Mouse (Mus musculus) gastrocnemius, adult 8-10 months (tissue): Measurements from ENCODE around the gene Olfr98. TPM values are rescaled to one million over a fixed set of nuclear protein-coding genes. Genes with fewer than 3 reads are reported as not detected.

Experiments
- total RNA-seq, 4 experiments: library from RNA; stranded (reverse); gene quantifications; 2 replicates each; pipeline ENCODE4 v1.2.4; 2022

Gene Olfr98
- total RNA-seq, 4 experiments from 2014 or later = not detected

Other genes starting within 250 kb of the Olfr98 start
- gene Mog, start 240.4 kb downstream of the Olfr98 start, total RNA-seq = not detected
- gene Gabbr1, start 217.8 kb downstream of the Olfr98 start, total RNA-seq = 1 to 10 TPM; 3.1 to 6.8 (median 6.4) TPM
- not detected for gene Olfr90, start 175.2 kb downstream of the Olfr98 start, total RNA-seq
- gene Olfr91, start 165.5 kb downstream of the Olfr98 start, total RNA-seq = not detected
- gene Olfr92, start 143.7 kb downstream of the Olfr98 start, total RNA-seq = not detected
- not detected for gene Olfr93, start 102.3 kb downstream of the Olfr98 start, total RNA-seq
- gene Ubd, start 69.9 kb downstream of the Olfr98 start, total RNA-seq = not detected
- gene Olfr94, start 62.8 kb downstream of the Olfr98 start, total RNA-seq = not detected
- not detected for gene Olfr95, start 50.6 kb downstream of the Olfr98 start, total RNA-seq
- not detected for gene Olfr96, start 43.6 kb downstream of the Olfr98 start, total RNA-seq
- gene Olfr97, start 26.4 kb downstream of the Olfr98 start, total RNA-seq = not detected
- 1 to 10 TPM in 2 of 4 experiments, under 1 TPM in 2; 0.36 to 1.6 (median 0.90) TPM for gene H2-M3, start 6.5 kb upstream of the Olfr98 start, total RNA-seq
- not detected for gene Olfr99, start 19.7 kb upstream of the Olfr98 start, total RNA-seq
- not detected for gene Olfr101, start 40.6 kb upstream of the Olfr98 start, total RNA-seq
- not detected for gene Olfr102, start 53.3 kb upstream of the Olfr98 start, total RNA-seq
- not detected for gene Olfr103, start 75.9 kb upstream of the Olfr98 start, total RNA-seq
- gene Olfr104-ps, start 95.8 kb upstream of the Olfr98 start, total RNA-seq = not detected
- gene Olfr105-ps, start 115.3 kb upstream of the Olfr98 start, total RNA-seq = not detected
- gene Olfr106-ps, start 126.6 kb upstream of the Olfr98 start, total RNA-seq = not detected
- gene Olfr107, start 135.5 kb upstream of the Olfr98 start, total RNA-seq = not detected
- gene Olfr108, start 181.7 kb upstream of the Olfr98 start, total RNA-seq = not detected
- gene Olfr109, start 195.2 kb upstream of the Olfr98 start, total RNA-seq = not detected
- gene H2-M2, start 219.8 kb upstream of the Olfr98 start, total RNA-seq = not detected
- not detected for gene Olfr110, start 228.7 kb upstream of the Olfr98 start, total RNA-seq
- not detected for gene Olfr111, start 244.3 kb upstream of the Olfr98 start, total RNA-seq